20 mouse cellular contexts compared by ENCODE assay signal in genomic region chr14:76570292-76570691, GRCm38 (mm10). TPM values are rescaled to one million over a fixed set of nuclear protein-coding genes. Genes with fewer than 3 reads are reported as not detected.
DNase-seq lines count a peak whose midpoint lies in the region; ATAC-seq lines count a peak whose summit lies in the region.
"Had no signal": no experiment of that assay in that cellular context is flagged by ENCODE, and none has a peak within 500 bp of the region (broad histone marks: within the 10 kb centered on the region; RNA-seq: fewer than 3 reads in every experiment).

No protein-coding gene starts in this region.

- ATAC-seq in midbrain, embryonic 16.5 days, result no peak
- ATAC-seq: forebrain, embryonic 13.5 days; inflammation-experienced regulatory T-cells, adult 6 months had no signal

- DNase-seq in adrenal gland, postnatal 14 days, result peak; percentile 30
- DNase-seq in adrenal gland, postnatal 25 days, result no peak
- DNase-seq in urinary bladder, postnatal 14 days (ENCODE audit: low spot score), result peak; percentile 38
- no peak for DNase-seq in urinary bladder, adult 18-20 months (ENCODE audit: low spot score in 2 of 2)
- DNase-seq in limb, embryonic 10.5 days (ENCODE audit: low spot score), result no peak
- DNase-seq in frontal cortex, postnatal 10 days (ENCODE audit: low spot score in 2 of 2), result no peak
- no peak for DNase-seq in c-Kit-positive CD71-positive TER-119-positive erythroid progenitor cells, embryonic 14.5 days (ENCODE audit: low spot score)
- DNase-seq: B cell, adult 2 months; cerebellum, postnatal 14 days; gastrocnemius, adult 2 months; right cerebral cortex, adult 18-20 months; thymus, adult 2 months had no signal

- H3K4me3 ChIP-seq in limb, embryonic 10.5 days, result no peak overlapping the region
- no peak overlapping the region for H3K4me3 ChIP-seq in midbrain, embryonic 16.5 days (ENCODE audit: low read depth, low read length)
- H3K4me3 ChIP-seq: forebrain, embryonic 13.5 days; gastrocnemius, adult 2 months; layer of hippocampus, adult 2 months; liver, embryonic 15.5 days; neural tube, embryonic 15.5 days had no signal

- no peak overlapping the region for H3K9ac ChIP-seq in midbrain, embryonic 16.5 days (ENCODE audit: low read depth, low read length)
- H3K9ac ChIP-seq: forebrain, embryonic 13.5 days; neural tube, embryonic 15.5 days had no signal

- no peaks in the 10 kb centered on the region for H3K9me3 ChIP-seq in limb, embryonic 10.5 days (replicated peaks)
- H3K9me3 ChIP-seq in midbrain, embryonic 16.5 days (replicated peaks; ENCODE audit: control insufficient read depth, low read length, poor library complexity, severe bottlenecking), result no peaks in the 10 kb centered on the region
- H3K9me3 ChIP-seq: forebrain, embryonic 13.5 days; liver, embryonic 15.5 days; neural tube, embryonic 15.5 days had no signal

- no peaks in the 10 kb centered on the region for H3K27me3 ChIP-seq in limb, embryonic 10.5 days (ENCODE audit: low read depth, poor library complexity, severe bottlenecking)
- H3K27me3 ChIP-seq in midbrain, embryonic 16.5 days (ENCODE audit: control insufficient read depth, insufficient read depth, low read depth, low read length), result no peaks in the 10 kb centered on the region
- H3K27me3 ChIP-seq: forebrain, embryonic 13.5 days; liver, embryonic 15.5 days; megakaryocyte, embryonic 14.5 days; neural tube, embryonic 15.5 days had no signal

- whole genome bisulfite sequencing in limb, embryonic 10.5 days, result 86% methylated on average over 7 of the region's 7 CpGs
- WGBS in midbrain, embryonic 16.5 days, result 89% methylated on average over 7 of the region's 7 CpGs

- H3K4me2 ChIP-seq in midbrain, embryonic 16.5 days (ENCODE audit: low read length), result no peak overlapping the region
- H3K4me2 ChIP-seq: forebrain, embryonic 13.5 days; neural tube, embryonic 15.5 days had no signal

- H3K36me3 ChIP-seq in limb, embryonic 10.5 days, result no peaks in the 10 kb centered on the region
- no peaks in the 10 kb centered on the region for H3K36me3 ChIP-seq in midbrain, embryonic 16.5 days (ENCODE audit: control insufficient read depth, insufficient read depth, low read length)
- H3K36me3 ChIP-seq: liver, embryonic 15.5 days; neural tube, embryonic 15.5 days had no signal

- peaks cover 32% of the 10 kb centered on the region for H3K4me1 ChIP-seq in limb, embryonic 10.5 days
- no peaks in the 10 kb centered on the region for H3K4me1 ChIP-seq in midbrain, embryonic 16.5 days (ENCODE audit: control insufficient read depth, insufficient read depth, low read length)
- H3K4me1 ChIP-seq: forebrain, embryonic 13.5 days; neural tube, embryonic 15.5 days had no signal

- peak overlapping the region; percentile 77 for H3K27ac ChIP-seq in limb, embryonic 10.5 days
- H3K27ac ChIP-seq in midbrain, embryonic 16.5 days (ENCODE audit: low read length), result no peak overlapping the region
- H3K27ac ChIP-seq: forebrain, embryonic 13.5 days; gastrocnemius, adult 2 months; layer of hippocampus, adult 2 months; neural tube, embryonic 15.5 days had no signal

RNA-seq across cellular contexts. Expression of gene Serp2, which starts 13.6 kb away (rescaled TPM):
- total RNA-seq in adrenal gland, postnatal 14 days (2021), result 6.4 and 7.3 TPM in 2 replicates
- total RNA-seq in adrenal gland, postnatal 25 days (2021), result 4.9 and 5.8 TPM in 2 replicates
- polyA plus RNA-seq in limb, embryonic 10.5 days (2016; fragmentation: Nextera tagmentation; extraction: Ambion mirVana), result 17.2 and 17.3 TPM in 2 replicates
- 207 and 239 TPM in 2 replicates for polyA plus RNA-seq in midbrain, embryonic 16.5 days (2015; fragmentation: Nextera tagmentation; extraction: Ambion mirVana)
- total RNA-seq: monocyte, adult 5-6 weeks had no signal

Comparison
In these comparisons a context has a peak if more than half of its experiments do, and no peak if none do; other contexts are left out.
1. DNase-seq: peak in adrenal gland, postnatal 14 days (single experiment) and urinary bladder, postnatal 14 days (single experiment); none in adrenal gland, postnatal 25 days (single experiment), urinary bladder, adult 18-20 months (0 of 2), limb, embryonic 10.5 days (single experiment), frontal cortex, postnatal 10 days (0 of 2) and c-Kit-positive CD71-positive TER-119-positive erythroid progenitor cells, embryonic 14.5 days (single experiment).